Mouse (Mus musculus) embryonic facial prominence, embryonic 13.5 days (tissue): ENCODE data around the gene Tnfrsf8. TPM values are rescaled to one million over a fixed set of nuclear protein-coding genes. Genes with fewer than 3 reads are reported as not detected.
"Not testable (repeated sequence)": the region's sequence is repeated elsewhere in the genome, so short reads cannot be mapped to it uniquely, and the experiment has no call there.

Experiments
- ATAC-seq: fragments of 200-750 bp; cut with Nextera tagmentation; 2 replicates; pipeline ENCODE4 v1.8.0; 2017; ENCODE audit warnings: low read depth; ENCODE audit not compliant: insufficient number of reproducible peaks, insufficient read depth, low FRiP score, low TSS enrichment
- H3K27ac ChIP-seq: fragments of 300-500 bp; sonication (generic); 2 replicates; pipeline ENCODE4 v1.5.1; 2015; ENCODE audit warnings: moderate library complexity, mild to moderate bottlenecking, inconsistent platforms
- H3K27me3 ChIP-seq: fragments of 300-500 bp; sonication (generic); 2 replicates; pipeline ENCODE4 v1.6.1; 2015; ENCODE audit warnings: mild to moderate bottlenecking, inconsistent platforms
- H3K36me3 ChIP-seq: fragments of 300-500 bp; sonication (generic); 2 replicates; pipeline ENCODE4 v1.6.1; 2015; ENCODE audit warnings: mild to moderate bottlenecking, inconsistent platforms
- H3K4me1 ChIP-seq: fragments of 300-500 bp; sonication (generic); 2 replicates; pipeline ENCODE4 v1.6.1; 2015; ENCODE audit warnings: inconsistent platforms
- H3K4me2 ChIP-seq: fragments of 300-500 bp; sonication (generic); 2 replicates; pipeline ENCODE4 v1.6.1; 2015; ENCODE audit warnings: moderate library complexity, mild to moderate bottlenecking, inconsistent platforms
- H3K4me3 ChIP-seq: fragments of 300-500 bp; sonication (generic); 2 replicates; pipeline ENCODE4 v1.5.1; 2015; ENCODE audit warnings: mild to moderate bottlenecking, inconsistent platforms
- H3K9ac ChIP-seq: fragments of 300-500 bp; sonication (generic); 2 replicates; pipeline ENCODE4 v1.6.1; 2015; ENCODE audit warnings: mild to moderate bottlenecking, inconsistent platforms
- H3K9me3 ChIP-seq: fragments of 300-500 bp; sonication (generic); 2 replicates; pipeline ENCODE4 v1.6.1; 2016; ENCODE audit warnings: inconsistent platforms
- whole genome bisulfite sequencing: fragments of 180-500 bp; shearing (Covaris S2); methylation state at CpG from one replicate; pipeline ENCODE4 v1.1.7; 2015; ENCODE audit warnings: mixed read lengths; 5-methylcytosine and 5-hydroxymethylcytosine counted together
- polyA plus RNA-seq: library from polyadenylated mRNA; unstranded; fragments of >200 nt; fragmentation: Nextera tagmentation; extraction: Ambion mirVana; gene quantifications from 2 replicates; pipeline ENCODE4 v1.2.1, GENCODE M21; 2015

The Tnfrsf8 gene
- polyA plus RNA-seq, 1 experiment from 2014 or later = 0.06 TPM

DNA sequence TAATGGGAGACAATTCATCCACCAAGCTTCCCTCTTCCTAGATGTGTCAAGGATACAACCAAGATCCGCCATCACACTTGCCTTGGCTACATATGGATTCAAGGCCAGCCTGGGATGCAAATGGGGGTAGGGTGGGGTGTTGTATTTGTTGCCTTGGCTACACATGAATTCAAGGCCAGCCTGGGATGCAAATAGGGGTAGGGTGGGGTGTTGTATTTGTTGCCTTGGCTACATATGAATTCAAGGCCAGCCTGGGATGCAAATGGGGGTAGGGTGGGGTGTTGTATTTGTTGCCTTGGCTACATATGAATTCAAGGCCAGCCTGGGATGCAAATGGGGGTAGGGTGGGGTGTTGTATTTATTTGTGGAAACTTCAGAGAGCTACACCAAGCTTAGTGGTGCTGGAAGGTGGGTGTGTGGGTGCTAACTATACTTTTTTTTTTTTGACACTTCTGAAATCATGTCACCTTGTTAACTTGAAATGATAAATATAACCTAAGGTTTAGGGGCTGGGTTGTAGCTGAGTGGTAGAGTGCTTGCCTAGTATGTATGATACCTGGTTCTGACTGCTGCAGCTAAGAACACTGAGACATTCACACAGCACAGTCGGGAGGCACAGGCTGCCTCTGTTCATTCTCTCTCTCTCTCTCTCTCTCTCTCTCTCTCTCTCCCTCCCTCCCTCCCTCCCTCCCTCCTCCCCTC is 9.2 kb downstream of the Tnfrsf8 start:
- WGBS = 36% methylated on average over 2 of the region's 2 CpGs

DNA sequence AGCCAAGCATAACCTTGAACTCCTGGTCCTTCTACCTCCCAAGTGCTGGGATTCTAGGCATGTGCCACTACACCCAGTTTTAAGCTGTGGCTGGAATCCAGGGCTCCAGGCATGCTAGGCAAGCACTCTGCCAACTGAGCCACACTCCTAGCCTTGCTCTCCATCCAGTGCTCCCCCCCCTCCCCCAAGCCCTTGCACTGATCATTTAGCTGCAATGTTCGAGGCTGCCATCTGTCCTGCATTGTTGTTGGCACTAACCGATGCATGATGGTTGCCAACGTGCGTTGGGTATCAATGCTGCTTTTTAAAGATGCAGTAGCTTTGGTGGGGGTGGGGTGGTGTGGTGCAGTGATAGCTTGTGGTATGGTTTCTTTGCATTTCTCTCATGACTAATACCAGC is 10.9 kb downstream of the Tnfrsf8 start:
- Histone ChIP-seq H3K36me3 (no peaks in the 10 kb centered on the region), H3K9me3 (no peaks in the 10 kb centered on the region), H3K27ac (no peak overlapping the region), H3K9ac (no peak overlapping the region), H3K4me1 (no peaks in the 10 kb centered on the region), H3K4me2 (no peak overlapping the region), H3K27me3 (no peaks in the 10 kb centered on the region), H3K4me3 (no peak overlapping the region)
- ATAC-seq = no peak
- 74% methylated on average over 4 of the region's 4 CpGs for WGBS

More for the DNA sequence above, 9.2 kb downstream of the Tnfrsf8 start:
- not testable (repeated sequence) for H3K9me3 ChIP-seq, H3K36me3 ChIP-seq, ATAC-seq, H3K4me1 ChIP-seq, H3K27me3 ChIP-seq, H3K4me3 ChIP-seq, H3K4me2 ChIP-seq, H3K9ac ChIP-seq, H3K27ac ChIP-seq

DNA sequence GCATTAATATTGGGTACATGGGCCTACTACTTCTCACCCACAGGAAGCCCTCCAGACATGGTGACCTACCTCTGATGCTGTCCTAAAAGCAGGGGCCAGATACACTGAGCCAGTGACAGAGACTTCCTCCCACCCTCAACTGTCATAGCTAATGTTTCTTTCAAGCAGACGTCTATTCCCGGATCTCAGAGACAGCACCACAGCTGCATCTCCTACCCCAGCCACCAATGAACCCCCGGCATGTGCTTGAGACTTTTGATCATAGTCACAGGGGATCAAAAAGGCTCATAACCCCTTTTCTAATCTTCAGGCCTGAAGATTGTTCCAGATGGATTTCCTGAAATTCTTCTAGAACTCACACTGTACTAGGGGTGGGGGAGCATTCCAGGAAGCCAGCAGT is 12.9 kb downstream of the Tnfrsf8 start:
- WGBS = 67% methylated on average over 3 of the region's 3 CpGs
- no peak overlapping the region for H3K4me3 ChIP-seq
- H3K4me2 ChIP-seq = no peak overlapping the region
- no peak overlapping the region for H3K9ac ChIP-seq
- H3K9me3 ChIP-seq = no peaks in the 10 kb centered on the region
- H3K27ac ChIP-seq = no peak overlapping the region
- ATAC-seq = no peak
- no peaks in the 10 kb centered on the region for H3K4me1 ChIP-seq
- no peaks in the 10 kb centered on the region for H3K36me3 ChIP-seq
- no peaks in the 10 kb centered on the region for H3K27me3 ChIP-seq

DNA sequence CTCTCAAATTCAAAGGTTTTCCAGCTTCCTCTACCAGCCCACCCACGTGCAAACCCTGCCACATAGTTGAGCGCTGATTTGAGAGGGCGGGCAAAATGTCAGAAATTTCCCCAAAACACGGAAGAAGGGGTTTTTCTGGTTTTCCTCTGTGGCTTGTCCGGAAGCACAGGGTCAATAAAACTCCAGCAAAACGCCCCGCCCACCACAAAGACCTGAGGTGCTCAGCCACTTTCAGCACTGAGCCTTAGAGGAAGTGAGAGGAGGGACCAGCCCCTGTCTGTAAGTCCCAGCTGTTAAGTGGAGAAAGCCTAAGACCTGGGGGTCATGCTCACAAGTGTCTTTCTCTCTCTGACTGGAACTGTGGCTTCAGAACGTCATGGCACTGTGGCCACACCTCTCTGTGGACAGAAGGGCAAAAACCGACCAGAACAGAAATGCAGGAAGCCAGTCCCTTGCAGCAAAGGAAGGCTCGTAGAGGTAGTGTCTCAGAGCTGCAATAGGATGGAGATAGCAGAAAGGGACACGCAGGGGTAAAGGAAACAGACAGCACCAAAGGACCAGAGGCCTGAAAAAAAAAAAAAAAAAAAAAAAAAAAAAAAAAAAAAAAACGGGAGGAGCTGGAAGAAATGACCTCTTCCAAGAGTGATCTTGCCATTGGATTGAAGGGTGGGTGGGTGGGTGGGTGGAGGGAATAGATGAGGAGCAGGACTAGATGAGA is 14.6 kb downstream of the Tnfrsf8 start:
- H3K27me3 ChIP-seq = no peaks in the 10 kb centered on the region
- 63% methylated on average over 11 of the region's 12 CpGs for WGBS
- H3K9ac ChIP-seq = no peak overlapping the region
- no peaks in the 10 kb centered on the region for H3K36me3 ChIP-seq
- no peaks in the 10 kb centered on the region for H3K9me3 ChIP-seq
- H3K4me1 ChIP-seq = no peaks in the 10 kb centered on the region
- ATAC-seq = no peak
- H3K4me3 ChIP-seq = no peak overlapping the region
- no peak overlapping the region for H3K27ac ChIP-seq
- H3K4me2 ChIP-seq = no peak overlapping the region

DNA sequence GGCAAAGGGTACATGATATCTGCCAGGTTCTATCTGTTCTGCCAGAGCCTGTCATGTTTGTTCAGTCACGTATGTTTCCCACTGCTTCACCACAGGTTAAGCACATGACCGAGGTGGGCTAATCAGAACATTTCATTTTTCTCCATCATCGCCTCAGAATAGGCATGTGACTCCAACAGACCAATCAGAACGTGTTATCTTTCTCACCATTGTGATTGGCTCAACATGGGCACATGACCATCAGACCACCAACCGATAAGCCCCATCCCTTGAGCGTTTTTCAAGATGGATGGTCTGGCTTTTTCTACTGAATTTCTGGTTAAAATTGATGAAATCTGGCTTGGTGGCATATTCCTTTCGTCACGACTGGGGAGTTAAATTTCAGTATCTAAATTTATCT is 15.6 kb downstream of the Tnfrsf8 start:
- H3K4me3 ChIP-seq = no peak overlapping the region
- no peak for ATAC-seq
- H3K9ac ChIP-seq = no peak overlapping the region
- H3K27me3 ChIP-seq = no peaks in the 10 kb centered on the region
- 86% methylated on average over 8 of the region's 8 CpGs for WGBS
- H3K27ac ChIP-seq = no peak overlapping the region
- H3K36me3 ChIP-seq = no peaks in the 10 kb centered on the region
- H3K4me1 ChIP-seq = no peaks in the 10 kb centered on the region
- H3K9me3 ChIP-seq = no peaks in the 10 kb centered on the region
- H3K4me2 ChIP-seq = no peak overlapping the region

DNA sequence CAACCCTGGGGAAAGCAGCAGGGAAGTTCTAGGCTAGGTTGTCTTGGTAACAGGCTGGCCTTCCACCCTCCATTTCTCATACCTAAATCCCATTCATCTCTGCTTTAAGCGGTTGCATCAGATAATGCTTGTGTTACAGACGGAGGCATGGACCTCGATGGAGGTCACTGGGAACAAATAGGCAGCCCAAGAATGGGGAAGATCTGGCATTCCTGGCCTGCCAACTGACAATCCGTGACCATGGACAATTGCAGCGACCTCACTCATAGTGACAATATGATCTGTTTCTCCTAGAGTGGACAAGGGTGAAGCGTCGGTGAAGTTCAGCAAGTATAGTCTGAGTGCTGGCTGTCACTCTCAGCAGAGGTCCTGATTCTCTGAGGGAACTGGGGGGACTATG is 16.1 kb downstream of the Tnfrsf8 start:
- no peak overlapping the region for H3K4me3 ChIP-seq
- no peak for ATAC-seq
- no peaks in the 10 kb centered on the region for H3K9me3 ChIP-seq
- no peaks in the 10 kb centered on the region for H3K27me3 ChIP-seq
- no peak overlapping the region for H3K4me2 ChIP-seq
- no peaks in the 10 kb centered on the region for H3K4me1 ChIP-seq
- no peak overlapping the region for H3K27ac ChIP-seq
- no peak overlapping the region for H3K9ac ChIP-seq
- WGBS = 89% methylated on average over 7 of the region's 7 CpGs
- no peaks in the 10 kb centered on the region for H3K36me3 ChIP-seq

DNA sequence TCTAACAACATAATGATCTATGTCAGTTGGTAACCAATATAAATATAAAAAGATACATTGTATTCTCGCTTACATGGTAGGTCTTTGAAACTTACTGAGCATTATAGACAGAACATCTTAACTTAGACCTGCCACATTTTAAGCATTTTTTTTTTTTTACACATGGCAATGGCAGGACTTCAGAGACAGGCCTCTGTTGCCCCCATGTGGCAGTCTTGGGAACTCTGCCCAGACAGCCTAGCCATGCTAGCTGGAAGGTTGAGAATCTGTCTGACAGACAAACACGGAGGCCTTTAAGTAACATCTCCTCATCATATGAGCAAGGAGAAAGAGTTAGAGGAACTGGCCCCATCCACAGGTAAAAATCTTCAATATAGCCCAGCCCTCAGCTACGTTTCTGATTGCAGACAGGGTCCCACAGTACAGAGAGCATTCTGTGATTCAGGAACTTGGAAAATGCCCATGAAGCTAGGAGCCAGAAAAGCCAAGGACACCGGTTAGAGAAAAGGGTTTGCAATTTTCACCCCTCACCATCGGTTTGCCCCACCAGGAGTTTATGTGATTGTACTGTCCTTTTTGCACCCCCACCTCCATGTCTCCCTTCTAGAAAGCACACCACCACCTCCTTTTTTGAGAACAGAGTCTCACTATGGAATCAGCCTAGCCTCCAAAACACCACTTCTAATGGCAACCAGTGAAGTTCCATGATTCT is 19.2 kb downstream of the Tnfrsf8 start:
- Histone ChIP-seq H3K4me2 (no peak overlapping the region), H3K9me3 (no peaks in the 10 kb centered on the region), H3K9ac (no peak overlapping the region), H3K4me1 (no peaks in the 10 kb centered on the region), H3K4me3 (no peak overlapping the region), H3K27me3 (no peaks in the 10 kb centered on the region), H3K36me3 (no peaks in the 10 kb centered on the region), H3K27ac (no peak overlapping the region)
- no peak for ATAC-seq
- WGBS = 50% methylated on average over 5 of the region's 5 CpGs

DNA sequence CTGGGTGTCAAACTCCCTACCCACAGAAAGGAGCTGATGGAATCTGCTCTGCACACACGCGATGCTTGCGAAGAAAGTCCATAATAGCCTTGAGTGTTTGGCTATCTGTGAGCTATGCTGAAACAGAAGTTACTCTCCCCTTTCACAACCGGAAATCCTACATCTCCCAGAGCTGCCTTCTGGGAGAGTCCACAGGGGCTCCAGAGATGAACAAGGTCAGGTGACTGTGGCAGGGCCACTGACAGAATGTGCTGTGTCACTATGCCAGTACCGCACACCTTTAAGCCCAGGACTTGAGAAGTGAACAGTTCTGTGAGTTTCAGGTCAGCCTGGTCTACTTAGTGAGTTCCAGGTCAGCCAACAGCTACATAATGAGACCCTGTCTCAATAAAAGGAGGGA is 20.4 kb downstream of the Tnfrsf8 start:
- H3K4me1 ChIP-seq = no peaks in the 10 kb centered on the region
- no peak overlapping the region for H3K9ac ChIP-seq
- H3K27me3 ChIP-seq = no peaks in the 10 kb centered on the region
- WGBS = 89% methylated on average over 5 of the region's 5 CpGs
- H3K4me3 ChIP-seq = no peak overlapping the region
- no peak overlapping the region for H3K27ac ChIP-seq
- H3K4me2 ChIP-seq = no peak overlapping the region
- ATAC-seq = no peak
- H3K9me3 ChIP-seq = no peaks in the 10 kb centered on the region
- H3K36me3 ChIP-seq = no peaks in the 10 kb centered on the region

DNA sequence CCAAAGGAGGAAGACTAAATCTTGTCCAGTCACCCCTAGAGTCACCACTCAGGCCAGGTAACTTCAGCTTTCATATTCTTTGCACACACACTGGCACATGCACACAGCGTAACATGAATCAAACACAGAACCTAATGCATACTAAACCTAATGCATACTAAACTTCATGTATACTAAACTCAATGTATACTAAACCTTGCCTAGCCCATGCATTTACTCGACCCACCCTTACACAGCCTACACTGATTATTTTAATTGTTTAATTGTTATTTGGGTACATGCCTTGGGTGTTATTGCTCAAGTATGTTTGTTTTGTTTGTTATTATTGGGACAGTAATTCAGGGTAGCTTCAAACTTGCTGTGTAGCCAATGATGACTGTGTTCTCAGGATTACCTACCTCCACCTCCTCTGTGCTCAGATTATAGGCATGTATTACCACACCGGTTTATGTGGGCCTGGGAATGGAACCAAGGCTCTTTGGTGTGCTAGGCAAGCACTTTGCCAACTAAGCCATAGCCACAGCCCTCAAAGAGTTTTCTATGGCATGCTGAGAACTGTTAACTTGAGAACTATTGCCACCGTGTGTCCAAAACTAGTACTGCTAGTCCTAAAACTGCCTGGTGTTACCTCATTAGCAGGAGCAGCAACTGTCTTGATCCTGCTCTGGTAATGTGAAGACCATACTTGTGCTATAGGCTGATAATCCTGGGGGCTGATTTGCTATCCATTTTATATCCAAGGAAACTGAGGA is 28.4 kb downstream of the Tnfrsf8 start:
- H3K36me3 ChIP-seq = no peaks in the 10 kb centered on the region
- H3K27me3 ChIP-seq = no peaks in the 10 kb centered on the region
- H3K9ac ChIP-seq = no peak overlapping the region
- no peaks in the 10 kb centered on the region for H3K4me1 ChIP-seq
- H3K9me3 ChIP-seq = no peaks in the 10 kb centered on the region
- no peak overlapping the region for H3K4me3 ChIP-seq
- no peak overlapping the region for H3K4me2 ChIP-seq
- ATAC-seq = 0 out of 2 replicates have a peak, but pooled peaks have one; percentile 43
- no peak overlapping the region for H3K27ac ChIP-seq
- WGBS = 49% methylated on average over 4 of the region's 4 CpGs

DNA sequence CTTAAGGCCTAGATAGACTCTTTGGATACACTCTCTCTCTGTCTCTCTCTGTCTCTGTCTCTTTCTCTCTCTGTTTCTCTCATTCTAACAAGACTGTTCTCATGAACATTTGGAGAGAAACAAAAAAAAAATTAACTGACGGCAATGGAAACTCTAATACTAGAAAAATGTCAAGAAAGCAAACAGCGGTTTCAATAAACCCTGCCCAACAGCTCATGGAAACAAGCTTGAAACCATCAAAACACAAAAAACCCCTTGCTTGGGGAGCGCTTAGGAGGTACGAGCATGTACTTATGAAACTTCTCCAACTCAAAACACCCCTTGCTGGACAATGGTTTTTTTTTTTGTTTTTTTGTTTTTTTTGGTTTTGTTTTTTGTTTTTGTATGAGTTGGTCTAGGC is 30.3 kb downstream of the Tnfrsf8 start:
- Histone ChIP-seq H3K27me3 (no peaks in the 10 kb centered on the region), H3K4me2 (no peak overlapping the region), H3K27ac (no peak overlapping the region), H3K36me3 (no peaks in the 10 kb centered on the region), H3K9ac (no peak overlapping the region), H3K4me3 (no peak overlapping the region), H3K9me3 (no peaks in the 10 kb centered on the region), H3K4me1 (no peaks in the 10 kb centered on the region)
- WGBS = 88% methylated on average over 4 of the region's 4 CpGs
- no peak for ATAC-seq

DNA sequence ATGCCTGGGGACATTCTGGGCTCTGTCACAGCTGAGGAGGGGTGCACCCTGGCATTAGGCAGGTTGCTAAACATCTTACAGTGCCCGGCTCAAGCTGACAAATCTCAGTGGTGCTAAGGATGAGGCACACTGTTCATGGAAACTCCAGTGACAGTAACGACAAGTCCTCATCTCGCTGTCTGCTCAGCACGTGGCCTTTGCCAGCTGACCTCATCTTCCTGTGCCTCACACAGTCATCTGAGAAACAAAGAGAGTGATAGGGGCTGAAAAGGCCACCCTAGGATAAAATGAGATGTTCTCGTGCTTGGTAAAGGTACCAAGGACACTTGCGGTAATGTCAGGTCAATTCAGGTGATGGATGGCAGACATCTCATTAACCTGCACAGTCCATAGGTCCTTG is 31.5 kb downstream of the Tnfrsf8 start:
- 65% methylated on average over 6 of the region's 6 CpGs for WGBS
- no peak overlapping the region for H3K4me2 ChIP-seq
- H3K9me3 ChIP-seq = no peaks in the 10 kb centered on the region
- no peaks in the 10 kb centered on the region for H3K4me1 ChIP-seq
- no peak overlapping the region for H3K27ac ChIP-seq
- ATAC-seq = no peak
- no peaks in the 10 kb centered on the region for H3K36me3 ChIP-seq
- H3K27me3 ChIP-seq = no peaks in the 10 kb centered on the region
- no peak overlapping the region for H3K9ac ChIP-seq
- H3K4me3 ChIP-seq = no peak overlapping the region
